Mouse (Mus musculus) kidney, adult 2 months (tissue): ENCODE results near the gene Dph2.

Experiments
- CTCF ChIP-seq: fragments of 200-500 bp; conservative IDR thresholded peaks from 2 replicates; pipeline ENCODE4 v1.5.1; 2011; ENCODE audit warnings: low read depth, mild to moderate bottlenecking, control low read depth, low read length, moderate library complexity, mixed read lengths; ENCODE audit not compliant: insufficient read depth, insufficient read length
- POLR2A ChIP-seq: fragments of 200-500 bp; IDR thresholded peaks from one replicate; pipeline ENCODE4 v1.6.1; 2011; ENCODE audit warnings: low read depth, low read length, control low read depth

DNA sequence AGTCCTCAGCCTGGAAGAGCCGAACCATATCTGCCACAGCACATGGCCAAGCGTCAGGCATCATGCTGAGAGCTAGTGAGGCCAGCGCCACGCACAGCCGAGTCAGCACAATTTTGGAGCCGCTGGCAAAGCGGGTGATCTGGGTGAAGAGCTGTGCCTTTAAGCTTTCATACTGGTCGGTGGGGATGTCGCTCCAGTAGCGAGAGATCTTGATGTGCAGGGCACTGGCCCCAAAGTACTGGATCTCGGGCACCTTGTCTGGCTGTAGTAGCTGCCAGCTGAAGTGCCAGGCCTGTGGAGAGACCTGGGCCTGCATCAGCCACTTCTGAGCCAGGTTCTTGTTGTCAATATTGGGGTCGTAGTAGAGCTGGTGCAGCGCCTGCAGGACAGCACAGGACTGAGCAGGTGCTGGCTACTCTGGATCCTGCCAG lies 20.3 kb upstream of the Dph2 start:
- TF ChIP-seq CTCF = no peak
- TF ChIP-seq POLR2A = no peak
